Mouse (Mus musculus) midbrain, embryonic 13.5 days (tissue): ENCODE results near the gene Parp14. TPM values are rescaled to one million over a fixed set of nuclear protein-coding genes. Genes with fewer than 3 reads are reported as not detected.
A peak's percentile ranks its signal among the peaks of the same experiment; 100 is the strongest.

Experiments used
- ATAC-seq: fragments of 200-750 bp; cut with Nextera tagmentation; 2 replicates; pipeline ENCODE4 v1.8.0; 2017; ENCODE audit warnings: mild to moderate bottlenecking, moderate TSS enrichment, moderate library complexity
- H3K27ac ChIP-seq: fragments of 300-500 bp; sonication (generic); 2 replicates; pipeline ENCODE4 v1.5.1; 2015; ENCODE audit warnings: inconsistent platforms, mild to moderate bottlenecking, moderate library complexity
- H3K27me3 ChIP-seq: fragments of 300-500 bp; sonication (generic); 2 replicates; pipeline ENCODE4 v1.6.1; 2015; ENCODE audit warnings: mild to moderate bottlenecking, inconsistent platforms
- H3K36me3 ChIP-seq: fragments of 300-500 bp; sonication (generic); 2 replicates; pipeline ENCODE4 v1.6.1; 2015; ENCODE audit warnings: mild to moderate bottlenecking, inconsistent platforms
- H3K4me1 ChIP-seq: fragments of 300-500 bp; sonication (generic); replicated peaks from 2 replicates; pipeline ENCODE4 v1.6.1; 2015; ENCODE audit warnings: inconsistent platforms
- H3K4me2 ChIP-seq: fragments of 300-500 bp; sonication (generic); replicated peaks from 2 replicates; pipeline ENCODE4 v1.6.1; 2015; ENCODE audit warnings: moderate library complexity, mild to moderate bottlenecking, inconsistent platforms
- H3K4me3 ChIP-seq: fragments of 300-500 bp; sonication (generic); replicated peaks from 2 replicates; pipeline ENCODE4 v1.5.1; 2015; ENCODE audit warnings: mild to moderate bottlenecking, inconsistent platforms
- H3K9ac ChIP-seq: fragments of 300-500 bp; sonication (generic); replicated peaks from 2 replicates; pipeline ENCODE4 v1.6.1; 2015; ENCODE audit warnings: mild to moderate bottlenecking, inconsistent platforms
- H3K9me3 ChIP-seq: fragments of 300-500 bp; sonication (generic); 2 replicates; pipeline ENCODE4 v1.6.1; 2016; ENCODE audit warnings: mild to moderate bottlenecking, inconsistent platforms
- WGBS: fragments of 180-500 bp; shearing (Covaris S2); methylation state at CpG from one replicate; pipeline ENCODE4 v1.1.7; 2015; 5-methylcytosine and 5-hydroxymethylcytosine counted together
- polyA plus RNA-seq: library from polyadenylated mRNA; unstranded; fragments of >200 nt; fragmentation: Nextera tagmentation; extraction: Ambion mirVana; gene quantifications from 2 replicates; pipeline ENCODE4 v1.2.1, GENCODE M21; 2015

Gene Parp14
- polyA plus RNA-seq, 1 experiment from 2014 or later, result 0.35 TPM

GRCm38 (mm10) chr16:35806973-35807662, 64.2 kb downstream of the Parp14 start:
- Histone ChIP-seq H3K27me3 (no peaks in the 10 kb centered on the region), H3K27ac (0 out of 2 replicates have a peak overlapping the region, but pooled peaks have one; percentile 19), H3K4me2 (no peak overlapping the region), H3K4me1 (no peaks in the 10 kb centered on the region), H3K4me3 (no peak overlapping the region), H3K36me3 (peaks cover 6% of the 10 kb centered on the region; the same call in 1 of the 2 replicates), H3K9ac (no peak overlapping the region), H3K9me3 (no peaks in the 10 kb centered on the region)
- WGBS, result 75% methylated on average over 6 of the region's 6 CpGs
- ATAC-seq, result no peak

- peaks cover 9% of the 10 kb centered on the region for H3K9me3 ChIP-seq
- no peak for ATAC-seq
- no peaks in the 10 kb centered on the region for H3K27me3 ChIP-seq
- H3K9ac ChIP-seq, result no peak overlapping the region
- no peak overlapping the region for H3K4me3 ChIP-seq
- no peaks in the 10 kb centered on the region for H3K4me1 ChIP-seq
- H3K4me2 ChIP-seq, result no peak overlapping the region
- WGBS, result 92% methylated on average over 4 of the region's 4 CpGs
- peaks cover 20% of the 10 kb centered on the region for H3K36me3 ChIP-seq
- no peak overlapping the region for H3K27ac ChIP-seq
Observed at GRCm38 (mm10) chr16:35803723-35804122, 67.6 kb downstream of the Parp14 start.

- WGBS, result 96% methylated on average over 7 of the region's 7 CpGs
- no peak overlapping the region for H3K4me3 ChIP-seq
- H3K36me3 ChIP-seq, result peaks cover 26% of the 10 kb centered on the region
- no peak overlapping the region for H3K4me2 ChIP-seq
- ATAC-seq, result no peak
- H3K27ac ChIP-seq, result no peak overlapping the region
- H3K9ac ChIP-seq, result no peak overlapping the region
- no peaks in the 10 kb centered on the region for H3K4me1 ChIP-seq
- H3K27me3 ChIP-seq, result no peaks in the 10 kb centered on the region
- peaks cover 13% of the 10 kb centered on the region for H3K9me3 ChIP-seq
Observed at GRCm38 (mm10) chr16:35802163-35802562, 69.2 kb downstream of the Parp14 start.

GRCm38 (mm10) chr16:35791962-35792521, 79.3 kb downstream of the Parp14 start:
- ATAC-seq, result no peak
- H3K4me3 ChIP-seq, result no peak overlapping the region
- H3K27me3 ChIP-seq, result no peaks in the 10 kb centered on the region
- WGBS, result 66% methylated on average over 6 of the region's 6 CpGs
- H3K9ac ChIP-seq, result no peak overlapping the region
- no peak overlapping the region for H3K4me2 ChIP-seq
- no peaks in the 10 kb centered on the region for H3K9me3 ChIP-seq
- peaks cover 15% of the 10 kb centered on the region for H3K36me3 ChIP-seq
- peaks cover 8% of the 10 kb centered on the region for H3K4me1 ChIP-seq
- no peak overlapping the region for H3K27ac ChIP-seq

GRCm38 (mm10) chr16:35788330-35788729, 83.0 kb downstream of the Parp14 start:
- Histone ChIP-seq H3K27me3 (no peaks in the 10 kb centered on the region), H3K9ac (no peak overlapping the region), H3K9me3 (no peaks in the 10 kb centered on the region), H3K36me3 (peaks cover 15% of the 10 kb centered on the region), H3K27ac (no peak overlapping the region), H3K4me3 (no peak overlapping the region), H3K4me2 (no peak overlapping the region), H3K4me1 (peaks cover 10% of the 10 kb centered on the region)
- no peak for ATAC-seq
- WGBS, result 92% methylated on average over 6 of the region's 6 CpGs

GRCm38 (mm10) chr16:35787568-35788189, 83.7 kb downstream of the Parp14 start:
- no peak overlapping the region for H3K27ac ChIP-seq

GRCm38 (mm10) chr16:35787163-35787562, 84.2 kb downstream of the Parp14 start:
- WGBS, result 80% methylated on average over 6 of the region's 6 CpGs
- peak; percentile 74; the same call in 1 of the 2 replicates for ATAC-seq
- Histone ChIP-seq H3K4me3 (no peak overlapping the region), H3K9me3 (no peaks in the 10 kb centered on the region), H3K4me1 (peaks cover 10% of the 10 kb centered on the region), H3K36me3 (peaks cover 15% of the 10 kb centered on the region), H3K27me3 (no peaks in the 10 kb centered on the region), H3K9ac (no peak overlapping the region), H3K27ac (peak overlapping the region; percentile 20), H3K4me2 (no peak overlapping the region)

More at GRCm38 (mm10) chr16:35787568-35788189, 83.7 kb downstream of the Parp14 start:
- Histone ChIP-seq H3K4me2 (no peak overlapping the region), H3K27me3 (no peaks in the 10 kb centered on the region), H3K9me3 (no peaks in the 10 kb centered on the region), H3K4me3 (no peak overlapping the region), H3K36me3 (peaks cover 15% of the 10 kb centered on the region), H3K9ac (no peak overlapping the region), H3K4me1 (peaks cover 10% of the 10 kb centered on the region)
- peak; percentile 75 for ATAC-seq
- WGBS, result 49% methylated on average over 8 of the region's 8 CpGs

GRCm38 (mm10) chr16:35784134-35784725, 87.1 kb downstream of the Parp14 start:
- 90% methylated on average over 7 of the region's 7 CpGs for WGBS
- peaks cover 10% of the 10 kb centered on the region for H3K4me1 ChIP-seq
- H3K27me3 ChIP-seq, result no peaks in the 10 kb centered on the region
- H3K36me3 ChIP-seq, result peaks cover 4% of the 10 kb centered on the region; the same call in 1 of the 2 replicates
- no peak overlapping the region for H3K27ac ChIP-seq
- no peak overlapping the region for H3K4me2 ChIP-seq
- H3K9me3 ChIP-seq, result no peaks in the 10 kb centered on the region
- no peak for ATAC-seq
- no peak overlapping the region for H3K9ac ChIP-seq
- no peak overlapping the region for H3K4me3 ChIP-seq

- no peak overlapping the region for H3K9ac ChIP-seq
- WGBS, result 86% methylated on average over 3 of the region's 3 CpGs
- H3K27ac ChIP-seq, result no peak overlapping the region
- H3K4me2 ChIP-seq, result no peak overlapping the region
- H3K9me3 ChIP-seq, result no peaks in the 10 kb centered on the region
- no peaks in the 10 kb centered on the region for H3K27me3 ChIP-seq
- ATAC-seq, result no peak
- H3K36me3 ChIP-seq, result peaks cover 4% of the 10 kb centered on the region; the same call in 1 of the 2 replicates
- peaks cover 10% of the 10 kb centered on the region for H3K4me1 ChIP-seq
- H3K4me3 ChIP-seq, result no peak overlapping the region
Observed at GRCm38 (mm10) chr16:35783207-35783573, 88.2 kb downstream of the Parp14 start.

Other genes with a start within 250 kb of the Parp14 start
- 22.7 and 27.9 TPM in 2 replicates for gene Dirc2, start 102.2 kb downstream of the Parp14 start, polyA plus RNA-seq
- gene Hspbap1, start 101.2 kb downstream of the Parp14 start, polyA plus RNA-seq, result 19.7 and 21.9 TPM in 2 replicates
- gene Parp9, start 66.9 kb upstream of the Parp14 start, polyA plus RNA-seq, result 1.5 and 1.8 TPM in 2 replicates
- gene Dtx3l, start 67.6 kb upstream of the Parp14 start, polyA plus RNA-seq, result 1.3 and 1.4 TPM in 2 replicates
- 79.8 and 84.1 TPM in 2 replicates for gene Kpna1, start 107.2 kb upstream of the Parp14 start, polyA plus RNA-seq
- 14.5 and 14.8 TPM in 2 replicates for gene Wdr5b, start 169.6 kb upstream of the Parp14 start, polyA plus RNA-seq
- 158 and 170 TPM in 2 replicates for gene Fam162a, start 200.1 kb upstream of the Parp14 start, polyA plus RNA-seq
- gene Ccdc58, start 200.1 kb upstream of the Parp14 start, polyA plus RNA-seq, result 44.8 and 45.6 TPM in 2 replicates